Comparison of ENCODE assay signal across 2 mouse cellular contexts in genomic region chr2:156147316-156147915, GRCm38 (mm10).
TF ChIP-seq lines count a peak whose summit lies in the region.

No protein-coding gene starts in this region.

TF ChIP-seq in CH12.LX, 34 proteins besides CTCF, POLR2A, EP300 and RAD21:
- no peak for TF ChIP-seq MXI1 (IDR thresholded peaks at IDR 0.05; ENCODE audit: low read depth, low read length)
- peak; percentile 60; the same call in 1 of the 2 replicates for TF ChIP-seq POLR2AphosphoS2 (IDR thresholded peaks at IDR 0.05; ENCODE audit: low read depth, low read length)

TF ChIP-seq in ES-E14, 5 proteins besides CTCF, POLR2A, EP300 and RAD21:
- TF ChIP-seq ZNF384 (IDR thresholded peaks at IDR 0.05; ENCODE audit: low read depth, low read length) (no peak), CHD2 (IDR thresholded peaks at IDR 0.05; ENCODE audit: low read depth, low read length) (0 out of 2 replicates have a peak, but pooled peaks have one; percentile 23), HCFC1 (IDR thresholded peaks at IDR 0.05; ENCODE audit: borderline replicate concordance, insufficient read depth, low read length) (no peak)
